In the genomic region with DNA sequence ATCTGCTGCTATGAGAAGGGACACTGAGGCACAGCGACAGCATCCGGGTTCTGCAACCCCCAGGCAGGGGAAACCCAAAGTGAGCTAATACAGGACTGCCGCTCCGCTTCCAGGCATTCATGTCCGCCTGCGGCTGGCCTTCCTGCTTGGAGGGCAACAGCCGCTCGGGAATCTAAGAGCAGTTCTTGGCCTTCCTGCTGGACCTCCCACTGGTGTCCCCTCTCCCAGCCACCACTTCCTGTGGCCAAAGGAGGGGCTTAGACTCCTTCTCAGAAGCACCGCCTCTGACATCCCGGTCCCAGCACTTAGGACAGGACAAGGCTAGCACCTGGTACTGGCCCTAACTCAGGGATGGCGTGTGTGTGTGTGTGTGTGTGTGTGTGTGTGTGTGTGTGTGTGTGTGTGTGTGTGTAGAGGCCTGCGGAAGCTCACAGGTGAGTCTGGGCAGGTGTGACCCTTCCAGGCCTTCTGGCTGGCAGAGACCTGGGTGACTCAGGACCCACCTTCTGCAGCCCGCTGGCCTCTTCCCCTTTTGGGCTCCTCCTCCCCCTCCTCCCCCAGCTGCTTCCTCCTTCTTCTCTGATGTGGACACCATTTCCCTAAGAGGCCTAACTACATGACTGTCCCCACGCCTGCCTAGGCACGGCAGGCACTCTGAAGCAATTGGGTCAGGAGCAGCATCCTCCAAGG, we compare ENCODE assay signal across 8 mouse cellular contexts. TPM values are rescaled to one million over a fixed set of nuclear protein-coding genes. Genes with fewer than 3 reads are reported as not detected.
A peak's percentile ranks its signal among the peaks of the same experiment; 100 is the strongest.
DNase-seq lines count a peak whose midpoint lies in the region; ATAC-seq and TF ChIP-seq lines count a peak whose summit lies in the region.

No protein-coding gene starts in this region.

- H3K9me3 ChIP-seq in embryonic facial prominence, embryonic 14.5 days (ENCODE audit: control insufficient read depth, low read length) = no peaks in the 10 kb centered on the region
- H3K9me3 ChIP-seq in hindbrain, embryonic 12.5 days (replicated peaks) = no peaks in the 10 kb centered on the region
- H3K9me3 ChIP-seq in limb, embryonic 15.5 days = no peaks in the 10 kb centered on the region
- H3K9me3 ChIP-seq in midbrain, postnatal 0 days (ENCODE audit: low read length) = no peaks in the 10 kb centered on the region

- H3K27me3 ChIP-seq in embryonic facial prominence, embryonic 14.5 days (replicated peaks; ENCODE audit: control insufficient read depth, insufficient read depth, low read length) = no peaks in the 10 kb centered on the region
- no peaks in the 10 kb centered on the region for H3K27me3 ChIP-seq in hindbrain, embryonic 12.5 days
- no peaks in the 10 kb centered on the region for H3K27me3 ChIP-seq in limb, embryonic 15.5 days
- no peaks in the 10 kb centered on the region for H3K27me3 ChIP-seq in midbrain, postnatal 0 days (ENCODE audit: insufficient read depth, low read length)

- peaks cover 60% of the 10 kb centered on the region for H3K4me1 ChIP-seq in embryonic facial prominence, embryonic 14.5 days (ENCODE audit: control insufficient read depth, insufficient read depth, low read length)
- H3K4me1 ChIP-seq in hindbrain, embryonic 12.5 days = peaks cover 94% of the 10 kb centered on the region
- H3K4me1 ChIP-seq in limb, embryonic 15.5 days = peaks cover 85% of the 10 kb centered on the region
- peaks cover 53% of the 10 kb centered on the region for H3K4me1 ChIP-seq in midbrain, postnatal 0 days (ENCODE audit: insufficient read depth, low read length)

- no peak overlapping the region for H3K4me3 ChIP-seq in embryonic facial prominence, embryonic 14.5 days (ENCODE audit: low read depth, low read length)
- H3K4me3 ChIP-seq in hindbrain, embryonic 12.5 days = peak overlapping the region; percentile 2; the same call in 1 of the 2 replicates
- H3K4me3 ChIP-seq in limb, embryonic 15.5 days = no peak overlapping the region
- H3K4me3 ChIP-seq in midbrain, postnatal 0 days (ENCODE audit: low read depth, low read length) = no peak overlapping the region

- peak overlapping the region; percentile 22; the same call in 1 of the 2 replicates for H3K9ac ChIP-seq in embryonic facial prominence, embryonic 14.5 days (ENCODE audit: low read depth, low read length)
- H3K9ac ChIP-seq in hindbrain, embryonic 12.5 days = peak overlapping the region; percentile 68
- 0 out of 2 replicates have a peak overlapping the region, but pooled peaks have one; percentile 10 for H3K9ac ChIP-seq in limb, embryonic 15.5 days
- peak overlapping the region; percentile 50 for H3K9ac ChIP-seq in midbrain, postnatal 0 days (replicated peaks; ENCODE audit: low read length, poor library complexity, severe bottlenecking)

- intact Hi-C loops in left cerebral cortex, postnatal 4 days (cut with DNase I) = no loop called here

- peaks cover 24% of the 10 kb centered on the region; the same call in 1 of the 2 replicates for H3K36me3 ChIP-seq in embryonic facial prominence, embryonic 14.5 days (ENCODE audit: control insufficient read depth, insufficient read depth, low read length)
- H3K36me3 ChIP-seq in hindbrain, embryonic 12.5 days = peaks cover 18% of the 10 kb centered on the region; the same call in 1 of the 2 replicates
- H3K36me3 ChIP-seq in limb, embryonic 15.5 days = peaks cover 28% of the 10 kb centered on the region
- H3K36me3 ChIP-seq in midbrain, postnatal 0 days (ENCODE audit: insufficient read depth, low read length) = peaks cover 10% of the 10 kb centered on the region; the same call in 1 of the 2 replicates

- TF ChIP-seq CTCF in midbrain, postnatal 0 days (IDR thresholded peaks at IDR 0.05) = no peak

- peak; percentile 67 for DNase-seq in gastrocnemius, postnatal 25 days
- no peak for DNase-seq in gastrocnemius, postnatal 4 days (ENCODE audit: low spot score in 2 of 2)
- DNase-seq in embryonic facial prominence, embryonic 14.5 days (ENCODE audit: low spot score) = no peak
- no peak for DNase-seq in midbrain, postnatal 0 days (ENCODE audit: low spot score)
- DNase-seq in left cerebral cortex, postnatal 4 days = no peak
- no peak for DNase-seq in c-Kit-positive CD71-positive TER-119-positive erythroid progenitor cells, embryonic 14.5 days (ENCODE audit: low spot score)

- peak overlapping the region; percentile 87; the same call in 1 of the 2 replicates for H3K27ac ChIP-seq in embryonic facial prominence, embryonic 14.5 days (replicated peaks; ENCODE audit: low read depth, low read length)
- H3K27ac ChIP-seq in hindbrain, embryonic 12.5 days = peak overlapping the region; percentile 97
- peak overlapping the region; percentile 89 for H3K27ac ChIP-seq in limb, embryonic 15.5 days
- H3K27ac ChIP-seq in midbrain, postnatal 0 days (ENCODE audit: low read depth, low read length) = peak overlapping the region; percentile 95

- peak overlapping the region; percentile 43 for H3K4me2 ChIP-seq in embryonic facial prominence, embryonic 14.5 days (ENCODE audit: low read depth, low read length)
- H3K4me2 ChIP-seq in hindbrain, embryonic 12.5 days (replicated peaks) = peak overlapping the region; percentile 99
- 0 out of 2 replicates have a peak overlapping the region, but pooled peaks have one; percentile 10 for H3K4me2 ChIP-seq in limb, embryonic 15.5 days
- H3K4me2 ChIP-seq in midbrain, postnatal 0 days (ENCODE audit: low read depth, low read length, poor library complexity, severe bottlenecking) = peak overlapping the region; percentile 18; the same call in 1 of the 2 replicates

- 55% methylated on average over 11 of the region's 15 CpGs for WGBS in embryonic facial prominence, embryonic 14.5 days
- 29% methylated on average over 14 of the region's 15 CpGs for WGBS in hindbrain, embryonic 12.5 days
- 49% methylated on average over 14 of the region's 15 CpGs for WGBS in limb, embryonic 15.5 days
- WGBS in midbrain, postnatal 0 days = 38% methylated on average over 15 of the region's 15 CpGs

- no peak for ATAC-seq in embryonic facial prominence, embryonic 14.5 days (ENCODE audit: low read depth)
- ATAC-seq in hindbrain, embryonic 12.5 days (ENCODE audit: low FRiP score) = no peak
- ATAC-seq in limb, embryonic 15.5 days (ENCODE audit: insufficient number of reproducible peaks, low FRiP score, low TSS enrichment, low read depth) = no peak
- ATAC-seq in midbrain, postnatal 0 days (ENCODE audit: low FRiP score) = no peak

RNA-seq across cellular contexts. Expression of a gene that starts 6.3 kb away (rescaled TPM):
- total RNA-seq in gastrocnemius, postnatal 25 days (2021) = 10 to 100 TPM; 73.2 to 87.6 TPM
- total RNA-seq in gastrocnemius, postnatal 4 days (2021) = 100 to 1,000 TPM; 307 to 340 TPM
- polyA plus RNA-seq in embryonic facial prominence, embryonic 14.5 days (2014; fragmentation: Nextera tagmentation; extraction: Ambion mirVana) = 380 and 416 TPM in 2 replicates
- polyA plus RNA-seq in hindbrain, embryonic 12.5 days (2016; fragmentation: Nextera tagmentation; extraction: Ambion mirVana) = 516 and 531 TPM in 2 replicates
- polyA plus RNA-seq in limb, embryonic 15.5 days (2015; fragmentation: Nextera tagmentation; extraction: Ambion mirVana) = 385 and 394 TPM in 2 replicates
- total RNA-seq in midbrain, postnatal 0 days (2014; rRNA removed) = 224 and 241 TPM in 2 replicates
- polyA plus RNA-seq in midbrain, postnatal 0 days (2015; fragmentation: Nextera tagmentation; extraction: Ambion mirVana) = 260 and 264 TPM in 2 replicates
- 100 to 1,000 TPM; 302 to 303 TPM for total RNA-seq in left cerebral cortex, postnatal 4 days (2021)

RNA-seq across cellular contexts. Expression of a gene that starts 19.8 kb away (rescaled TPM):
- 10 to 100 TPM; 18.1 to 19.4 TPM for total RNA-seq in gastrocnemius, postnatal 25 days (2021)
- 10 to 100 TPM; 50.9 to 52.0 TPM for total RNA-seq in gastrocnemius, postnatal 4 days (2021)
- 18.0 and 18.2 TPM in 2 replicates for polyA plus RNA-seq in embryonic facial prominence, embryonic 14.5 days (2014; fragmentation: Nextera tagmentation; extraction: Ambion mirVana)
- polyA plus RNA-seq in hindbrain, embryonic 12.5 days (2016; fragmentation: Nextera tagmentation; extraction: Ambion mirVana) = 5.1 TPM in 2 replicates
- polyA plus RNA-seq in limb, embryonic 15.5 days (2015; fragmentation: Nextera tagmentation; extraction: Ambion mirVana) = 13.6 and 23.6 TPM in 2 replicates
- total RNA-seq in midbrain, postnatal 0 days (2014; rRNA removed) = 5.7 and 16.7 TPM in 2 replicates
- polyA plus RNA-seq in midbrain, postnatal 0 days (2015; fragmentation: Nextera tagmentation; extraction: Ambion mirVana) = 4.0 and 5.1 TPM in 2 replicates
- 1 to 10 TPM; 3.9 to 5.6 TPM for total RNA-seq in left cerebral cortex, postnatal 4 days (2021)

RNA-seq across cellular contexts. Expression of a gene that starts 40.5 kb away (rescaled TPM):
- total RNA-seq in gastrocnemius, postnatal 25 days (2021) = 10 to 100 TPM; 72.1 to 77.5 TPM
- total RNA-seq in gastrocnemius, postnatal 4 days (2021) = 10 to 100 TPM; 10.6 to 11.3 TPM
- polyA plus RNA-seq in embryonic facial prominence, embryonic 14.5 days (2014; fragmentation: Nextera tagmentation; extraction: Ambion mirVana) = 7.0 and 7.8 TPM in 2 replicates
- 12.5 and 12.9 TPM in 2 replicates for polyA plus RNA-seq in hindbrain, embryonic 12.5 days (2016; fragmentation: Nextera tagmentation; extraction: Ambion mirVana)
- polyA plus RNA-seq in limb, embryonic 15.5 days (2015; fragmentation: Nextera tagmentation; extraction: Ambion mirVana) = 5.0 and 5.1 TPM in 2 replicates
- total RNA-seq in midbrain, postnatal 0 days (2014; rRNA removed) = 70.0 and 94.5 TPM in 2 replicates
- polyA plus RNA-seq in midbrain, postnatal 0 days (2015; fragmentation: Nextera tagmentation; extraction: Ambion mirVana) = 37.6 and 44.6 TPM in 2 replicates
- total RNA-seq in left cerebral cortex, postnatal 4 days (2021) = 10 to 100 TPM; 65.0 to 68.4 TPM

RNA-seq across cellular contexts. Expression of a gene that starts 41.4 kb away (rescaled TPM):
- total RNA-seq in gastrocnemius, postnatal 25 days (2021) = 10 to 100 TPM; 44.2 to 45.3 TPM
- total RNA-seq in gastrocnemius, postnatal 4 days (2021) = 10 to 100 TPM; 31.8 to 35.2 TPM
- 46.7 and 52.3 TPM in 2 replicates for polyA plus RNA-seq in embryonic facial prominence, embryonic 14.5 days (2014; fragmentation: Nextera tagmentation; extraction: Ambion mirVana)
- 19.5 and 21.9 TPM in 2 replicates for polyA plus RNA-seq in hindbrain, embryonic 12.5 days (2016; fragmentation: Nextera tagmentation; extraction: Ambion mirVana)
- polyA plus RNA-seq in limb, embryonic 15.5 days (2015; fragmentation: Nextera tagmentation; extraction: Ambion mirVana) = 45.9 and 58.8 TPM in 2 replicates
- total RNA-seq in midbrain, postnatal 0 days (2014; rRNA removed) = 8.4 and 8.9 TPM in 2 replicates
- 6.5 and 7.5 TPM in 2 replicates for polyA plus RNA-seq in midbrain, postnatal 0 days (2015; fragmentation: Nextera tagmentation; extraction: Ambion mirVana)
- total RNA-seq in left cerebral cortex, postnatal 4 days (2021) = 10 to 100 TPM; 12.5 to 14.5 TPM

RNA-seq across cellular contexts. Expression of a gene that starts 48.2 kb away (rescaled TPM):
- under 1 TPM; 0.38 to 0.72 TPM for total RNA-seq in gastrocnemius, postnatal 25 days (2021)
- under 1 TPM; 0.66 to 0.78 TPM for total RNA-seq in gastrocnemius, postnatal 4 days (2021)
- polyA plus RNA-seq in embryonic facial prominence, embryonic 14.5 days (2014; fragmentation: Nextera tagmentation; extraction: Ambion mirVana) = 1.2 and 1.4 TPM in 2 replicates
- polyA plus RNA-seq in hindbrain, embryonic 12.5 days (2016; fragmentation: Nextera tagmentation; extraction: Ambion mirVana) = 1.2 and 1.4 TPM in 2 replicates
- 1.6 and 1.8 TPM in 2 replicates for polyA plus RNA-seq in limb, embryonic 15.5 days (2015; fragmentation: Nextera tagmentation; extraction: Ambion mirVana)
- total RNA-seq in midbrain, postnatal 0 days (2014; rRNA removed) = 1.1 and 4.3 TPM in 2 replicates
- polyA plus RNA-seq in midbrain, postnatal 0 days (2015; fragmentation: Nextera tagmentation; extraction: Ambion mirVana) = 1.8 and 2.2 TPM in 2 replicates
- total RNA-seq in left cerebral cortex, postnatal 4 days (2021) = 1 to 10 TPM; 1.5 to 2.1 TPM

Comparison
In these comparisons a context has a peak if more than half of its experiments do, and no peak if none do; other contexts are left out.
1. H3K4me2 ChIP-seq: peak in every context shown above with its lines; median percentile 99 in hindbrain, embryonic 12.5 days; 43 in embryonic facial prominence, embryonic 14.5 days; 18 in midbrain, postnatal 0 days; 10 in limb, embryonic 15.5 days.
2. H3K9ac ChIP-seq: peak in every context shown above with its lines; median percentile 68 in hindbrain, embryonic 12.5 days; 50 in midbrain, postnatal 0 days; 22 in embryonic facial prominence, embryonic 14.5 days; 10 in limb, embryonic 15.5 days.